Comparison of ENCODE assay signal across 8 mouse cellular contexts in genomic region chr6:113471297-113471936, GRCm38 (mm10). TPM values are rescaled to one million over a fixed set of nuclear protein-coding genes. Genes with fewer than 3 reads are reported as not detected.
DNase-seq lines count a peak whose midpoint lies in the region; ATAC-seq lines count a peak whose summit lies in the region.

Il17rc (plus strand) TSS chr6:113471427.

- H3K4me2 ChIP-seq in lung, embryonic 15.5 days = peak within 1 kb of the TSS; percentile 66

- ATAC-seq in cerebellum, adult (ENCODE audit: insufficient number of reproducible peaks, low FRiP score, low TSS enrichment) = no peak
- ATAC-seq in lung, embryonic 15.5 days (ENCODE audit: borderline replicate concordance, extremely low read depth, low FRiP score, low TSS enrichment) = peak; percentile 60; the same call in 1 of the 2 replicates

- H3K4me3 ChIP-seq in heart, embryonic 10.5 days = peak within 1 kb of the TSS; percentile 44
- H3K4me3 ChIP-seq in lung, embryonic 15.5 days = peak within 1 kb of the TSS; percentile 37

- DNase-seq in cerebellum, postnatal 10 days = peak; percentile 40 to 54
- peak; percentile 62 to 78 for DNase-seq in adrenal gland, postnatal 36 days
- no peak for DNase-seq in heart, embryonic 10.5 days (ENCODE audit: low spot score)
- DNase-seq in kidney, adult 9 months = peak; percentile 81
- DNase-seq in thymus, postnatal 36 days = no peak
- no peak for DNase-seq in layer of hippocampus, adult 8-10 months (ENCODE audit: low spot score in 2 of 2)

- peak within 1 kb of the TSS; percentile 72 for H3K27ac ChIP-seq in heart, embryonic 10.5 days
- peak within 1 kb of the TSS; percentile 68 for H3K27ac ChIP-seq in lung, embryonic 15.5 days

- WGBS in heart, embryonic 10.5 days = 21% methylated on average over 12 of the region's 12 CpGs
- 21% methylated on average over 12 of the region's 12 CpGs for whole genome bisulfite sequencing in lung, embryonic 15.5 days

- H3K4me1 ChIP-seq in heart, embryonic 10.5 days = peaks cover 31% of the 10 kb centered on the region
- H3K4me1 ChIP-seq in lung, embryonic 15.5 days = peaks cover 27% of the 10 kb centered on the region

- H3K9me3 ChIP-seq in heart, embryonic 10.5 days = no peaks in the 10 kb centered on the region
- no peaks in the 10 kb centered on the region for H3K9me3 ChIP-seq in lung, embryonic 15.5 days

- H3K27me3 ChIP-seq in heart, embryonic 10.5 days (ENCODE audit: insufficient read depth, poor library complexity, severe bottlenecking) = peaks cover 73% of the 10 kb centered on the region
- H3K27me3 ChIP-seq in lung, embryonic 15.5 days = peaks cover 12% of the 10 kb centered on the region

- no peaks in the 10 kb centered on the region for H3K36me3 ChIP-seq in heart, embryonic 10.5 days
- no peaks in the 10 kb centered on the region for H3K36me3 ChIP-seq in lung, embryonic 15.5 days

- H3K9ac ChIP-seq in lung, embryonic 15.5 days = peak within 1 kb of the TSS; percentile 44

RNA-seq across cellular contexts. Expression of gene Il17rc, which starts in this region (rescaled TPM):
- 10 to 100 TPM; 18.1 to 19.5 TPM for total RNA-seq in adrenal gland, postnatal 36 days (2021)
- polyA plus RNA-seq in heart, embryonic 10.5 days (2016; fragmentation: Nextera tagmentation; extraction: Ambion mirVana) = 4.3 and 4.5 TPM in 2 replicates
- 19.1 and 20.2 TPM in 2 replicates for polyA plus RNA-seq in lung, embryonic 15.5 days (2015; fragmentation: Nextera tagmentation; extraction: Ambion mirVana)
- 1 to 10 TPM; 3.8 to 6.1 (median 4.8) TPM for total RNA-seq in layer of hippocampus, adult 8-10 months (2022)

Comparison
In these comparisons a context has a peak if more than half of its experiments do, and no peak if none do; other contexts are left out.
1. DNase-seq: peak in cerebellum, postnatal 10 days (2 of 2), adrenal gland, postnatal 36 days (2 of 2) and kidney, adult 9 months (single experiment); none in heart, embryonic 10.5 days (single experiment), thymus, postnatal 36 days (0 of 2) and layer of hippocampus, adult 8-10 months (0 of 2).